Comparison of ENCODE assay signal across 19 mouse cellular contexts in genomic region chr5:45576716-45577115, GRCm38 (mm10).
"Had no signal": no experiment of that assay in that cellular context is flagged by ENCODE, and none has a peak within 500 bp of the region (broad histone marks: within the 10 kb centered on the region; RNA-seq: fewer than 3 reads in every experiment).

No protein-coding gene starts in this region.

- H3K9ac ChIP-seq: liver, postnatal 0 days; lung, embryonic 15.5 days; midbrain, embryonic 13.5 days; midbrain, embryonic 15.5 days; neural tube, embryonic 13.5 days; neural tube, embryonic 15.5 days had no signal

- H3K4me2 ChIP-seq: lung, embryonic 15.5 days; midbrain, embryonic 11.5 days; midbrain, embryonic 13.5 days; midbrain, embryonic 15.5 days; neural tube, embryonic 13.5 days; neural tube, embryonic 15.5 days had no signal

- H3K27ac ChIP-seq: lung, embryonic 15.5 days; macrophage; midbrain, embryonic 13.5 days; midbrain, embryonic 15.5 days; neural tube, embryonic 13.5 days; neural tube, embryonic 15.5 days had no signal

- H3K4me3 ChIP-seq: lung, embryonic 15.5 days; megakaryocyte, embryonic 14.5 days; midbrain, embryonic 13.5 days; midbrain, embryonic 15.5 days; neural tube, embryonic 13.5 days; neural tube, embryonic 15.5 days had no signal

- ATAC-seq: liver, postnatal 0 days; lung, postnatal 0 days; midbrain, embryonic 13.5 days; midbrain, embryonic 15.5 days had no signal

- H3K4me1 ChIP-seq: lung, embryonic 15.5 days; megakaryocyte, embryonic 14.5 days; midbrain, embryonic 13.5 days; midbrain, embryonic 15.5 days had no signal

- H3K9me3 ChIP-seq: lung, embryonic 15.5 days; midbrain, embryonic 13.5 days; midbrain, embryonic 15.5 days; neural tube, embryonic 13.5 days; neural tube, embryonic 15.5 days had no signal

- H3K27me3 ChIP-seq: lung, embryonic 15.5 days; megakaryocyte, embryonic 14.5 days; midbrain, embryonic 13.5 days; midbrain, embryonic 15.5 days; neural tube, embryonic 13.5 days had no signal

- DNase-seq: liver, postnatal 0 days; lung, adult 2 months; retina, postnatal 1 day; right cerebral cortex, adult 18-20 months; right cerebral cortex, postnatal 25 days; right cerebral cortex, postnatal 4 days; spleen, adult 18-20 months; thymus, adult 18-20 months; thymus, postnatal 14 days; thymus, postnatal 36 days had no signal

- H3K36me3 ChIP-seq: lung, embryonic 15.5 days; midbrain, embryonic 13.5 days; midbrain, embryonic 15.5 days; neural tube, embryonic 13.5 days; neural tube, embryonic 15.5 days had no signal
